Mouse (Mus musculus) testis, adult 2 months (tissue): ENCODE data around the gene Rhox3g. TPM values are rescaled to one million over a fixed set of nuclear protein-coding genes. Genes with fewer than 3 reads are reported as not detected.
A peak's percentile ranks its signal among the peaks of the same experiment; 100 is the strongest.
"Not testable (repeated sequence)": the region's sequence is repeated elsewhere in the genome, so short reads cannot be mapped to it uniquely, and the experiment has no call there.

Source experiments
- H3K27ac ChIP-seq: fragments of 200-500 bp; 2 replicates; pipeline ENCODE4 v1.5.1; 2012; ENCODE audit warnings: low read depth, low read length; ENCODE audit not compliant: control insufficient read depth, insufficient read depth
- H3K27me3 ChIP-seq: fragments of 200-500 bp; 2 replicates; pipeline ENCODE4 v1.6.1; 2012; ENCODE audit warnings: mild to moderate bottlenecking, low read length, moderate library complexity; ENCODE audit not compliant: control insufficient read depth, insufficient read depth
- H3K36me3 ChIP-seq: fragments of 200-500 bp; 2 replicates; pipeline ENCODE4 v1.6.1; 2012; ENCODE audit warnings: mild to moderate bottlenecking, low read length; ENCODE audit not compliant: control insufficient read depth, insufficient read depth
- H3K4me1 ChIP-seq: fragments of 200-500 bp; 2 replicates; pipeline ENCODE4 v1.6.1; 2012; ENCODE audit warnings: low read length; ENCODE audit not compliant: control insufficient read depth, insufficient read depth
- H3K4me3 ChIP-seq: fragments of 200-500 bp; 2 replicates; pipeline ENCODE4 v1.5.1; 2012; ENCODE audit warnings: low read depth, mild to moderate bottlenecking, low read length, moderate library complexity, mixed read lengths; ENCODE audit not compliant: control insufficient read depth
- polyA plus RNA-seq: library from polyadenylated mRNA; depleted of rRNA; stranded (reverse); fragments of >200 nt; gene quantifications from 2 replicates; pipeline ENCODE4 v1.2.3, GENCODE M21; 2012; rRNA removed

Rhox3g gene
- 0.13 TPM in 1 of 2 replicates, not detected in the other for polyA plus RNA-seq

DNA sequence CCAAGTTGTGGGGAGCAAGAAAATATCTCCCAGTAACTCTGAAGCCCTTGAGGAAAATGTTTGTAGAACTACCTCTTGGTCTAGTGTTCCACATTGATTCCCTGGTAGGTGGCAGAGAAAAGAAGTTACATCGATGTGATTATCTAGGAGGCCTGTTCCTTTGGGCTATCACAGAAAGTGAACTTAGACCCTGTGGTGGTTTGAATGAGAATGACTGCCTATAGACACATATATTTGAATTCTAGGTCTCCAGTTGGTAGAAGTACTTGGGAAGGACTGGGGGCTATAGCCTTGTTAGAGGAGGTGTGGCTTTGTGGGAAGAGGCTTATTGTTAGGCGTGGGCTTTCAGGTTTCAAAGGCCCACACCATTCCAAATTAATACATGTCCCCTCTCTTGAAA is at the start of gene Rhox3g:
Rhox3g (minus strand) TSS at position 101 of the 400 bp plus-strand sequence.
- H3K27me3 ChIP-seq, H3K27ac ChIP-seq: not testable (repeated sequence)

DNA sequence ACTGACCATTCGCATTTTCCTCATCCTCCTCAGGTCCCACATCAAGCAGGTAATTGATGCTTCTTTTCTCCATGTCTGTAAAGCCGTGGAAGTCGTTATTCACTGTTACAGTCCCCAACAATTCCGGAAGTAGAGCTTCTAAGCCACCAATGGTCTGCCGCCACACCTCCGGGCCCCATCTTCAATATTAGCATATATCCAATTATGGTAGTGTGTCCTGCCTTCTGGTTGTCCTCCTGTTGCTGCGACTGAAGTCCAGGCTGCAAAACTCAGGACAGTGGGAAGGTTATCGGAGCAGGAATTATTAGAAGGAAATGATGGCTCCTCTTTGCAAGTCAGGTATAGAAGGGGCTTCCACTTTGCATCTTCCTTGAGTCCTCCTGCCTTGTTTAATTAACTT is 44.8 kb upstream of the Rhox3g start, which contains the start of gene Rhox2h:
Rhox2h (minus strand) TSS at position 101 of the 400 bp plus-strand sequence.
- H3K36me3 ChIP-seq, H3K4me1 ChIP-seq, H3K27ac ChIP-seq, H3K27me3 ChIP-seq, H3K4me3 ChIP-seq: not testable (repeated sequence)

More for the DNA sequence above, at the start of gene Rhox3g:
- H3K36me3 ChIP-seq, H3K4me1 ChIP-seq, H3K4me3 ChIP-seq: not testable (repeated sequence)

- not testable (repeated sequence) for H3K27ac ChIP-seq, H3K4me3 ChIP-seq, H3K4me1 ChIP-seq, H3K36me3 ChIP-seq, H3K27me3 ChIP-seq
These were observed 40.3 kb upstream of the Rhox3g start, which contains the start of gene Rhox3h for GRCm38 (mm10) chrX:37668664-37669063. TSS of gene Rhox3h (minus strand) at chrX:37668764.

DNA sequence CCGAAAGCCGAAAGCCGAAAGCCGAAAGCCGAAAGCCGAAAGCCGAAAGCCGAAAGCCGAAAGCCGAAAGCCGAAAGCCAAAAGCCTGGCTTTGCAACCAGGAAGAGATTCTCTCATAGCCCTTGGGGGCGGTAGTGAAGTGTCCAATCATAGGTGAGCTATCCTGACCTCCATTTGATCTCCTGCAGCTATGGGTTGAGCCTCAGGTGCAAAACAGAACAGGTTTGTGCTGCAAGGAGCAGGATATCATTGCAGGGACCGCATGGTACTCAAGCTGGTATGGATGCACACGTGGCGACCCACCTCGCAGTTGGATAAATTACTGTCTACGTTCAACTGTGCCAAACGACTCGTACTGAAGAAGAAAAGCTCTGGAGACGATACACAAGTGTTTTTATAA is 22.8 kb upstream of the Rhox3g start, which contains the start of gene Rhox4g:
Rhox4g (minus strand) TSS at position 101 of the 400 bp plus-strand sequence.
- not testable (repeated sequence) for H3K27me3 ChIP-seq, H3K4me3 ChIP-seq, H3K4me1 ChIP-seq, H3K27ac ChIP-seq, H3K36me3 ChIP-seq

DNA sequence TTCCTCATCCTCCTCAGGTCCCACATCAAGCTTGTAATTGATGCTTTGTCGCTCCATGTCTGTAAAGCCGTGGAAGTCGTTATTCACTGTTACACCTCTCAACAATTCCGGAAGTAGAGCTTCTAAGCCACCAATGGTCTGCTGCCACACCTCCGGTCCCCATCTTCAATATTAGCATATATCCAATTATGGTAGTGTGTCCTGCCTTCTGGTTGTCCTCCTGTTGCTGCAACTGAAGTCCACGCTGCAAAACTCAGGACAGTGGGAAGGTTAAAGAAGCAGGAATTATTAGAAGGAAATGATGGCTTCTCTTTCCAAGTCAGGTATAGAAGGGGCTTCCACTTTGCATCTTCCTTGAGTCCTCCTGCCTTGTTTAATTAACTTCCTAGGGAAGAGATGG is 15.0 kb upstream of the Rhox3g start, which contains the start of gene Rhox2g:
Rhox2g (minus strand) TSS at position 101 of the 400 bp plus-strand sequence.
- H3K36me3 ChIP-seq, H3K4me1 ChIP-seq, H3K27ac ChIP-seq, H3K27me3 ChIP-seq: not testable (repeated sequence)
- H3K4me3 ChIP-seq: peak within 1 kb of the TSS; percentile 17; the same call in 1 of the 2 replicates

- H3K27me3 ChIP-seq, H3K27ac ChIP-seq, H3K4me1 ChIP-seq, H3K36me3 ChIP-seq, H3K4me3 ChIP-seq: not testable (repeated sequence)
These were observed 20.8 kb downstream of the Rhox3g start, which contains the start of gene Rhox4f for GRCm38 (mm10) chrX:37607604-37608003. TSS of gene Rhox4f (minus strand) at chrX:37607704.

GRCm38 (mm10) chrX:37580692-37581091 is 47.7 kb downstream of the Rhox3g start, which contains the start of gene Rhox3f:
TSS of gene Rhox3f (plus strand) at chrX:37580992.
- not testable (repeated sequence) for H3K36me3 ChIP-seq, H3K4me1 ChIP-seq, H3K27ac ChIP-seq, H3K27me3 ChIP-seq
- H3K4me3 ChIP-seq: peak within 1 kb of the TSS; percentile 32

Other genes starting within 250 kb of the Rhox3g start
- gene Rhox3a2, start 248.6 kb downstream of the Rhox3g start, polyA plus RNA-seq: 0.51 and 1.6 TPM in 2 replicates
- not detected in 2 replicates for gene Rhox4a2, start 237.8 kb downstream of the Rhox3g start, polyA plus RNA-seq
- 0.32 and 0.43 TPM in 2 replicates for gene Rhox2b, start 216.5 kb downstream of the Rhox3g start, polyA plus RNA-seq
- not detected in 2 replicates for gene Rhox4b, start 196.1 kb downstream of the Rhox3g start, polyA plus RNA-seq
- 0.21 TPM in 1 of 2 replicates, not detected in the other for gene Rhox2c, start 174.9 kb downstream of the Rhox3g start, polyA plus RNA-seq
- gene Rhox3c, start 170.0 kb downstream of the Rhox3g start, polyA plus RNA-seq: 0.21 and 0.25 TPM in 2 replicates
- not detected in 2 replicates for gene Rhox4c, start 148.3 kb downstream of the Rhox3g start, polyA plus RNA-seq
- 0.17 TPM in 1 of 2 replicates, not detected in the other for gene Rhox2d, start 135.2 kb downstream of the Rhox3g start, polyA plus RNA-seq
- gene Rhox4d, start 114.3 kb downstream of the Rhox3g start, polyA plus RNA-seq: 0.19 TPM in 1 of 2 replicates, not detected in the other
- 0.19 and 0.31 TPM in 2 replicates for gene Rhox2e, start 98.2 kb downstream of the Rhox3g start, polyA plus RNA-seq
- gene Rhox3e, start 86.6 kb downstream of the Rhox3g start, polyA plus RNA-seq: not detected in 2 replicates
- gene Rhox4e, start 71.2 kb downstream of the Rhox3g start, polyA plus RNA-seq: not detected in 2 replicates
- gene Rhox2f, start 57.2 kb downstream of the Rhox3g start, polyA plus RNA-seq: not detected in 2 replicates
- gene Rhox3f, start 47.6 kb downstream of the Rhox3g start, polyA plus RNA-seq: 0.23 and 0.32 TPM in 2 replicates
- not detected in 2 replicates for gene Rhox4f, start 20.9 kb downstream of the Rhox3g start, polyA plus RNA-seq
- gene Rhox2g, start 14.9 kb upstream of the Rhox3g start, polyA plus RNA-seq: not detected in 2 replicates
- not detected in 2 replicates for gene Rhox4g, start 22.7 kb upstream of the Rhox3g start, polyA plus RNA-seq
- gene Rhox3h, start 40.2 kb upstream of the Rhox3g start, polyA plus RNA-seq: 0.29 and 0.47 TPM in 2 replicates
- gene Rhox2h, start 44.7 kb upstream of the Rhox3g start, polyA plus RNA-seq: not detected in 2 replicates
- 9.3 and 15.5 TPM in 2 replicates for gene Rhox5, start 176.2 kb upstream of the Rhox3g start, polyA plus RNA-seq
- not detected in 2 replicates for gene Rhox6, start 198.3 kb upstream of the Rhox3g start, polyA plus RNA-seq
- not detected in 2 replicates for gene Rhox7a, start 203.1 kb upstream of the Rhox3g start, polyA plus RNA-seq